9 mouse cellular contexts compared by ENCODE assay signal in the genomic region with DNA sequence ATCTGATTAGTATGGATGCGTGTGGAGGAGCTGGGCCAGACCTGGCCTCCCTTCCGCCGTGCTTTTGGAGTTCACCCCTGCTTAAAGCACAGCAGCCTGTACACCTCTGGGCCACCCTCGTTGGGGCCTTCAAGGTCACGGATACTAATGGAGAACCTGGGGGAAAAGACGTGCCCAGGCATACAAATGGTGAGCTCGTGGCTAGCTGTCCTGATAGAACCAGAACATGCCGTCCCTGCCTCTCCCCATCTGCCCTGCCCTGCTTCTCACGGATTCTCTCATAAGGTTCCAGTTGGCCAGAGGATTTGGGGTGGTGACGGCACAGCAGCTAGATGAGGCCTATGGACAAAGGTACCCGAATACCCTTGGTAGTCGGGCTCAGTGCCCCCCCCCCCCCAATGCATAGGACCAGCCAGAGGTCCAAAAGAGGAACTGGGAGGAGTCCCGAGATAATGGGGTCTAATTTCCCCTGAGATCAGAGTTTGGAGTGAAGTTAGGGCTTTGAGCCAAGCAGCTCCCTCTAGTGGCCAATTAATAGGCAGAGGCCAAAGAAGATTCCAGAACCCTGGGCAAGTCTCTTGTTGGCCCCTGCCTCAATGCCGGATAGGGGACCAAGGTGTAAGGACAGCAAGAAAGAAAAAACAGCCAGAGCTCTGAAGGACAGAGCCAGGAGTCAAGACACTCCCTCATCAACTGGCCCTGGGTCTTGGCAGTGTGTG. TPM values are rescaled to one million over a fixed set of nuclear protein-coding genes. Genes with fewer than 3 reads are reported as not detected.
A peak's percentile ranks its signal among the peaks of the same experiment; 100 is the strongest.
DNase-seq lines count a peak whose midpoint lies in the region; ATAC-seq lines count a peak whose summit lies in the region.
"Had no signal": no experiment of that assay in that cellular context is flagged by ENCODE, and none has a peak within 500 bp of the region (broad histone marks: within the 10 kb centered on the region; RNA-seq: fewer than 3 reads in every experiment).

No protein-coding gene starts in this region.

- ATAC-seq in hematopoietic stem cell, adult 5-6 weeks (replicated peaks in 1 of 2; ENCODE audit: insufficient read depth in 1 of 2, low FRiP score in 2 of 2, low TSS enrichment in 1 of 2, low read depth in 1 of 2, poor library complexity in 2 of 2, severe bottlenecking in 2 of 2): peak; percentile 27 to 47

- DNase-seq in adrenal gland, adult (ENCODE audit: inconsistent age in 2 of 2, low spot score in 1 of 2): peak; percentile 24 to 75
- DNase-seq in adrenal gland, adult 8-10 months: no peak
- peak; percentile 58 to 69 for DNase-seq in layer of hippocampus, postnatal 10 days (ENCODE audit: low spot score in 2 of 2)
- DNase-seq in layer of hippocampus, adult 8-10 months (ENCODE audit: low spot score in 2 of 2): no peak
- peak; percentile 53 for DNase-seq in NIH3T3 (ENCODE audit: low read depth)
- DNase-seq in skeletal muscle tissue, adult 2 months (ENCODE audit: low read depth, low spot score): peak; percentile 25
- no peak for DNase-seq in layer of hippocampus, adult 9-10 months (ENCODE audit: low spot score)

RNA-seq across cellular contexts. Expression of a gene that starts 17.1 kb away (rescaled TPM):
- 10 to 100 TPM in 2 of 4 experiments, 1 to 10 TPM in 2; 6.0 to 34.7 (median 13.4) TPM for total RNA-seq in adrenal gland, adult 8-10 months (2022)
- 1 to 10 TPM; 5.3 to 7.3 TPM for total RNA-seq in layer of hippocampus, postnatal 10 days (2021)
- 1 to 10 TPM; 2.0 to 3.3 (median 2.5) TPM for total RNA-seq in layer of hippocampus, adult 8-10 months (2022)
- total RNA-seq in hematopoietic stem cell, adult 5-6 weeks (2017): not detected in 2 replicates

RNA-seq across cellular contexts. Expression of a gene that starts 30.2 kb away (rescaled TPM):
- total RNA-seq in adrenal gland, adult 8-10 months (2022): 1 to 10 TPM in 3 of 4 experiments, under 1 TPM in 1; 0.97 to 5.8 (median 4.7) TPM
- under 1 TPM in 1 of 2 experiments, not detected in 1; 0.37 TPM for total RNA-seq in layer of hippocampus, postnatal 10 days (2021)
- not detected for total RNA-seq in layer of hippocampus, adult 8-10 months (2022)
- total RNA-seq in hematopoietic stem cell, adult 5-6 weeks (2017): not detected in 2 replicates
- total RNA-seq: gastrocnemius, postnatal 4 days had no signal

RNA-seq across cellular contexts. Expression of a gene that starts 43.7 kb away (rescaled TPM):
- total RNA-seq in adrenal gland, adult 8-10 months (2022): 10 to 100 TPM; 14.7 to 25.2 (median 18.0) TPM
- 10 to 100 TPM in 1 of 2 experiments, 1 to 10 TPM in 1; 9.2 to 10.3 TPM for total RNA-seq in layer of hippocampus, postnatal 10 days (2021)
- total RNA-seq in layer of hippocampus, adult 8-10 months (2022): 10 to 100 TPM in 1 of 4 experiments, 1 to 10 TPM in 3; 9.3 to 13.7 (median 9.4) TPM
- 1.9 and 4.1 TPM in 2 replicates for total RNA-seq in hematopoietic stem cell, adult 5-6 weeks (2017)

RNA-seq across cellular contexts. Expression of a gene that starts 58.8 kb away (rescaled TPM):
- not detected for total RNA-seq in adrenal gland, adult 8-10 months (2022)
- total RNA-seq in layer of hippocampus, postnatal 10 days (2021): under 1 TPM in 1 of 2 experiments, not detected in 1; 0.59 TPM
- not detected for total RNA-seq in layer of hippocampus, adult 8-10 months (2022)
- total RNA-seq in hematopoietic stem cell, adult 5-6 weeks (2017): not detected in 2 replicates
- total RNA-seq: gastrocnemius, postnatal 4 days had no signal

Comparison
In these comparisons a context has a peak if more than half of its experiments do, and no peak if none do; other contexts are left out.
1. DNase-seq: peak in adrenal gland, adult (2 of 2), layer of hippocampus, postnatal 10 days (2 of 2), NIH3T3 (single experiment) and skeletal muscle tissue, adult 2 months (single experiment); none in adrenal gland, adult 8-10 months (single experiment), layer of hippocampus, adult 8-10 months (0 of 2) and layer of hippocampus, adult 9-10 months (single experiment).